Mouse (Mus musculus) spleen, postnatal 4 days (tissue): ENCODE results near the gene Urgcp.
"Not testable (repeated sequence)": the region's sequence is repeated elsewhere in the genome, so short reads cannot be mapped to it uniquely, and the experiment has no call there.

Experiments used
- DNase-seq, 2 experiments: peaks; one replicate each; pipeline ENCODE4 v3.0.0; 2022; ENCODE audit warnings: low spot score in 2 of 2

The Urgcp gene

DNA sequence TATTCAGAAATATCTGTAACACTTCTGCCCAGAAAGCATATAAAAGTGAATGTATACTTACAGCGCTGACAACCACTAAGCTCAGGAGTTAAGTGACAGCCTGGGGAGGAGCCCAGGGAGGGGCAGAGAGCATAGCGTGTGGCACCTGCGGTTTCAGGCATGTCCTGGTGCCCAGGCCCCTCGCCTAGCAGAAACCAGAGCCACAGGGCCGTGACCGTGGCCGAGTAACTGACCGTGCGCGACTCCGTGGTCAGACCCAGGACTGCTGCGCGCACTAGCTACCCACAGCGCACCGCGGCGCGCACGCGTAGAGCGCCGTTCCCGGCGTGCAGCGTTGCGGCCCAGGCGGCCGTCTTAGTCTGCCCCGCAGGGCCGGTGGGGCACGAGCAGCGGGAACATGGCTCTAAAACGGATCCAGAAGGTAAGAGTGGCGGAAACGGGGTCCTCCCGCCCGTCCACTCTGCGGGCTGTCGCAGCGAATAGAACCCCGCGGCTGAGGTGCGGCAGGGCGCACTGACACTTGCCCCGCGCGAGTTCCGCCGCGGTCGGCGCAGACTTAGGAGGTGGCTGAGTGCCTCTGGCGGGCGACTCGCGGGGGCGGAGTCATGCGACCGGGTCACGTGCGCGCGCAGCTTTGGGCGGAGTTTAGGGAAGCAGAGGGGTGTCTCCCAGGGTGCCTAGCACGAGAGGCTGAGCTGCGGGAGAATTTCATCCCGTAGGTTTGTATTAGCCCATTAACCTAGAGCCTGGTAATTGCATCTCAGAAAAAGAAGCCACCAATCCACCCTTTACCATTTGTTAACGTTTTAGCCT lies at the start of gene Urgcp:
TSS of gene Urgcp (minus strand) at position 557 of the 813 bp plus-strand sequence.
- DNase-seq, result peak; percentile 96 to 99

DNA sequence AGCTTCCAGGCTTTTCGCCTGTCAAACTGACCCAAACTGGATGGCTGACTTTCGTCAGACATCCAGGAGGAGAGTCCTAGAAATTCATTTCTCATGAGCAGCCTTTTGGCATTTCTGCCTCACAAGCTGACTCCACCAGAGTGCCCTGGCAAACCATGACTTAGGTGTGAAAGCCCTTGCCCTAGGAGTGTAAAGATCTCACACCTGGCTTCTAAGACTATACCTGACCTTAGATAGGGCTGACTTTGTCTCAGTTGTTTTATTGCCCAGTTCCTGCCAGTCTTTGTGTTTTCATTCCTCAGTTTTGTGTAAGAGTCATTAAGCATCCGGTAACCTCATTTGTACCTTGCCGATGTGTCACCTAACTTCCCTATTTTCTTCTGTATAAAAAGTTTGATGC lies 47.3 kb upstream of the Urgcp start:
- not testable (repeated sequence) for DNase-seq

DNA sequence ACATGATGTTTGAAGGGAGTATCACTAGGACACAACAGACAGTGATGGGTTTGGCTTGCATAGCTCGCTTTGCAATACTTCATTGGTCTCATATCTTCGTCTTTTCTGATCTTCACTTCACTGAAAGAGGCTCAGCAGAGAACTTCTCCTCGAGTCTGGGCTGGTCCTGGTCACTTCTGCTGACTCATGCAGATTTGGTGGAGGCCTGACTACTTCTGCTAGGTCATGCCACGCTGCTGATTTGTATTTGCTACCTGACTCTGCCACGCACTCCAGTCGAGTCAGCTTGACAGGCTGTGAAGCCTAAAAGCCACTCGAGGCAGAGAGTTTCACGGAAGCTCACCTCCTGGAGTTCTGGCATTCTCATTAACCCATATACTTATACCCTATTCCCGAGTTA lies 45.8 kb upstream of the Urgcp start:
- DNase-seq, result no peak

- no peak for DNase-seq
These were observed 43.5 kb upstream of the Urgcp start for GRCm38 (mm10) chr11:5805711-5806110.

DNA sequence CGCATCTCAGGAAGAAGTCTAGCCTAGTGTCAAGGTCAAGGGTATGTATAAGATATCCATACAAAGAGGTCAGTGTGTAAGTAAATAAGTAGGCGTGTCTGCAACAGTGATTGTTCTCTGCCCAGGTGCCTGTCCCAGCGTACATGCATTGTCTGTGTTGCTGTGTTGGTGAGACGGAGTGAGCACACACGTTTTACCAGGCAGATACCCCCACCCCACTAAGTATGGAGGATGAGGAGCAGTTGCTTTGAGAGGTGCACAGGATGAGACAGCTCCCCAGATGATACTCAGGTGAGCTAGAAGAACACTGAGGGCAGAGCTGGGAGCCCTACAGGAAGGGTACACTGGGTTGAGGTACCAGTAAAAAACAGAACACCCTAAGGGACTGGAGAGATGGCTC lies 42.0 kb upstream of the Urgcp start:
- DNase-seq, result no peak

- DNase-seq, result no peak
These were observed 41.4 kb upstream of the Urgcp start, which contains the start of gene Pgam2 for GRCm38 (mm10) chr11:5803551-5803981. TSS of gene Pgam2 (minus strand) at chr11:5803733.

GRCm38 (mm10) chr11:5802457-5803217 lies 40.5 kb upstream of the Urgcp start:
- DNase-seq, result no peak

DNA sequence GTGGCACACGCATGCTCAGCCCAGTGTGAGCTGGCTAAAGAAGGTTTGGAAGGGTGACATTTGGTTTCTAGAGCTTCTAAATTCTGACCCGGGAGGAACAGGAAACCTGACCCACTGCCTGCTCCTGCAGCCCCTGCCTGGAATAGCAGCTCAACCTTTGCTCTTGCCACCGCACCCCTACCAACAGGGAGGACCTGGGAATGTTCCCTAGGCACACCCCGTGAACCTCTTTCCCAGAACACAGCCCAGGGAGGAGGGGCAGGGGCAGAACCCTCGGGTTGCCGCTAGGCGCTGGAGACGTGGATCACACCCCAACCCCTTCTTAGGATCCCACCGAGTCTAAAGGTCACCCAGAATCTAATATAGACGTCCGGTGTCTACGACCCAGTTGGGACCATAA lies 39.8 kb upstream of the Urgcp start:
- no peak for DNase-seq

GRCm38 (mm10) chr11:5801511-5801910 lies 39.3 kb upstream of the Urgcp start:
- DNase-seq, result no peak

- DNase-seq, result peak in 1 of 2 experiments; percentile 53
These were observed 37.7 kb upstream of the Urgcp start for GRCm38 (mm10) chr11:5799621-5800490.

DNA sequence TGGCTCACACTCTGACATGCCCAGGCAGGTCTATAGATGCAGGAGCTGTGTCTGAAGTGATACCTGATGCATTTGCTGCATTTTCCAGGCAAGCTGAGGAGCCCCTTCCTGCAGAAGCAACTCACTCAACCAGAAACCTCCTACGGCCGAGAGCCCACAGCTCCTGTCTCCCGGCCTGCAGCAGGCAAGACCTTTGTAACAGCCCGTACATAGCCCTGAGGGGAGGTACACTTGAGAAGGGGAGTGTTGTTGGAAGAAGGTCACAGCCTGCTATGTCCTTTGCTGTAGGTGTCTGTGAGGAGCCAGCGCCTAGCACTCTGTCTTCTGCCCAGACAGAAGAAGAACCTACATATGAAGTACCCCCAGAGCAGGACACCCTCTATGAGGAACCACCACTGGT lies 35.8 kb upstream of the Urgcp start:
- peak in 1 of 2 experiments; percentile 53 for DNase-seq

DNA sequence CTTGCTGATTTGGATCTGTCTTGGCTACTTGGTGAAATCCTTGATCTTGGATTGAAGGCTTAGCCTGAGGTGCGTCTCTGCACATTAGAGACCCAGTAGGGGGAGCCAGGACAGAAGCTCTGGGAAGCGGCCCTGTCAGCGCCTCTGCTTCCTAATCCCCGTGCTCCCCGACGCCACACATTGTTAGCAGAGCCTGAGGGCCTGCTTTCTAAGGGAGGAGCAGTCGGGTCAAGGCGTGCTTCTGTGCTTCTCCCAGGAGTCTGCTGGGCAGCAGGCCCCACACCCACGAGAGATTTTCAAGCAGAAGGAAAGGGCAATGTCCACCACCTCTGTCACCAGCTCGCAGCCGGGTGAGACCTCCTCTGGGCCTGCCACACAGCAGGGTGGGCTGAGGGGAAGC lies 35.2 kb upstream of the Urgcp start:
- DNase-seq, result peak in 1 of 2 experiments; percentile 55

DNA sequence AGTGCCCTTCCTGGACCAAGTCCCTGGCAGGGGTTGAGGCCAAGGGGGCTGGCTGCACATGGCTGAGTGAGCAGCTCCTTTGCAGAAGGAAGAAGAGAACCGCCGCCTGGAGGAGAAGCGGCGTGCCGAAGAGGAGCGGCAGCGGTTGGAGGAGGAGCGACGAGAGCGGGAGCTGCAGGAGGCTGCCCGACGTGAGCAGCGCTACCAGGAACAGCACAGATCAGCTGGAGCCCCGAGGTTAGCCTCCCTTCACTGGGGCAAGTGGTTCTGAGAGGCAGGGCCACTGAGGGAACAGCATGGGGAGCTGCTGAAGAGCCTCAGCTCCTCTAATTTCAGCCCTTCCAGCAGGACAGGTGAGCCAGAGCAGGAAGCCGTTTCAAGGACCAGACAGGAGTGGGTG lies 34.8 kb upstream of the Urgcp start:
- DNase-seq, result peak in 1 of 2 experiments; percentile 59

DNA sequence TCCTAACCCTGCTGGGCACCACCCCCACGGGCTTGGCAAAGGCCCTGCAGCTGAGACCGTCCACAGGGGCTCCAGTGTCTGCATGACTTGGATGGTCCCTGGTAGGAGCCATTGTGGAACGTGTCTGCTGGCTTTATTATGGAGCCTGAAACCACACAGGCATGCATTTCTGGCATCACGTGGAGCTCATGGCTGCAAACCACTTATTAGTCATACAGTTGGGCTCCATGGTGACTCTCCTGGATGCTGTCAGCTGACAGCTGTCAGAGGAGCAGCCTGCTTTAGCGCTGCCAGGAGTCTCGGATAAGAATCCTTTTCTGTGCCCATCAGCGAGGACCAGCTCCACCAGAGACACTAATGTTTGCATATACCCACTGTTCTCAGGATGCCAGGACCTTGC lies 33.5 kb upstream of the Urgcp start:
- no peak for DNase-seq

GRCm38 (mm10) chr11:5795290-5795689 lies 33.1 kb upstream of the Urgcp start:
- no peak for DNase-seq

GRCm38 (mm10) chr11:5790431-5790830 lies 28.3 kb upstream of the Urgcp start:
- no peak for DNase-seq

- no peak for DNase-seq
These were observed 27.7 kb upstream of the Urgcp start for GRCm38 (mm10) chr11:5789754-5790333.

GRCm38 (mm10) chr11:5789071-5789753 lies 27.0 kb upstream of the Urgcp start:
- DNase-seq, result peak in 1 of 2 experiments; percentile 44

DNA sequence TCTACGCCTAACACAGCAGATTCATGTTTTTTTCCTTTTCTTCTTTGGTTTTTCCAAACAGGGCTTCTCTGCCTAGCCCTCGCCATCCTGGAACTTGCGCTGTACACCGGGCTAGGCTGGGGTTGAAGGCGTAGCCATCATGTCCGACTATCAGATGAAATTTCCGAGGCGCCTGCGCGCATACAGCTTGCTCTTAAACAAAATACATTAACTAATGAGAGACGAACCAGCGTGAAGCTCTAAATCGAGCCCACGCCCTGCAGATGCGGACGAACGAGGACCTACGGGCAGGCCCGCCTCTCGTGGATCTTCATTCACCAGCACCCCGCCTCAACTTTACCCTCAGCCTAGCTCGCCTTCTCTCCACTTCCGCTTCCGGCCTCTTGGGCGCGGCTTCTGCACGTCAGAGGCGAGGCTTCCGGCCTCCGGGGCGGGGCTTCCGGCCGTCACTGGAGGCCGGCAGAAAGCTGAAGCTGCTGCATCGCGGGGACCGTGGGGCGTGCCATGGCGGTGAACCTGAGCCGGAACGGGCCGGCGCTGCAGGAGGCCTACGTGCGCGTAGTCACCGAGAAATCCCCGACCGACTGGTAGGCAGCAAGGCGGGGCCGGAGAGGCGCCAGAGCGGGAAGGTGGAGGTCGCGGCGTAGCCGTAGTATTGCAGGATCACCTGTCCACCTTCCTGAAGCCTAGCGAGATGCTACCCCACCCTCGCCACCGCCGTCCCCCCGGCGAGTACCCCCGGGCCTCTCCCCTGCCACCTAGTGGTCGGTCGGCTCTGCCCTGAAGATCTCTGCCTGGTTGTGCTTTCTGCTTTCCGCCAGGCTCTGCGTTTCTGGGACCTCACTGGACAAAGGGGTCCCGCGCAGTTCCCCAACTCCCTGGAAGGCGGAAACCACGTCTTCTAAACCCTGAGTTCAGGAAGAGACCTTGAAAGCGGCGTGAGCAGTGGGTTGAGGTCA lies 26.2 kb upstream of the Urgcp start, which contains the start of gene Dbnl:
TSS of gene Dbnl (plus strand) at position 433 of the 959 bp plus-strand sequence.
- DNase-seq, result peak; percentile 96 to 97

DNA sequence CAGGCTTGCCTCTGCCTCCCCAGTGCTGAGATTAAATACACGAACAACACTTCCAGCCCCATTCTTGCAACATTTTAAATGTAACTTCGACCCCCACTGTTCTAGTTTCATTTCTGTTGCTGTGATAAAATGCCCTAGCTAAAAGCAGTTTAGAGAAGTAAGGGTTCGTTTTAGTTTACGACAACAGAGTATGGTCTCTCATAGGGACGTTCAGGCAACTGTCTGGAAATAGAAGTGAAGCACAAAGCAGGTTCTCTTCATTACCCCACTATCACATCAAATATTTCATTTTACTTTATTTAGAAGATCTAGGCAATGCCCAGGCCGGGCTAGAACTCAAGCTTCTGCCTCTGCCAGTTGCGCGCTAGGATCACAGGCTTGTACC lies 25.5 kb upstream of the Urgcp start:
- no peak for DNase-seq
